Mouse (Mus musculus): ENCODE results near the gene Kntc1. TPM values are rescaled to one million over a fixed set of nuclear protein-coding genes. Genes with fewer than 3 reads are reported as not detected.
A peak's percentile ranks its signal among the peaks of the same experiment; 100 is the strongest.

Gene Kntc1
- polyA plus RNA-seq, 1 experiment = 1.8 TPM

DNA sequence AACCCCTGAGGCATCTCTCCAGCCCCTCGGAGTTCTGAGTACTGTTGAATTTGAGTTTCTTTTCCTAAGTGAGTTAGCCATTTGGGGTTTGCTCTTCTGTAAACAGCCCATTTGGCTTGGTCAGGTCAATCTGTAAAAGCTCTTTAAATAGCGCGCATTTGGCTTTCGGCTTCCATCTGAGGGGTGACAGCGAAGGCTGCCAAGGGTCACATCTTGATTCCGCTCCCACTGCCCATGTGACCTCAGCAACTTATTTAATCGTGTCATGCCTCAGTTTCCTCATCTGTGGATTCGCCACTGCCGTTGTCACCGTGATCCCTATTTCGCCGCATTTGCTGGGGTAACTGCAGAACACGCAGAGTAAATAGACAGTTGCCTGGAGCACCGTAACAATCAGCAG is 94.8 kb downstream of the Kntc1 start:
- Histone ChIP-seq H3K27ac (ENCODE audit: insufficient read depth, low read depth, low read length) (0 out of 2 replicates have a peak overlapping the region, but pooled peaks have one; percentile 45), H3K4me3 (ENCODE audit: low read depth, low read length) (no peak overlapping the region), H3K36me3 (ENCODE audit: control insufficient read depth, insufficient read depth, low read length) (no peaks in the 10 kb centered on the region), H3K4me1 (ENCODE audit: control insufficient read depth, insufficient read depth, insufficient read length, low read length) (no peaks in the 10 kb centered on the region), H3K27me3 (ENCODE audit: control insufficient read depth, insufficient read depth, low read length) (no peaks in the 10 kb centered on the region)
- TF ChIP-seq POLR2A (IDR thresholded peaks at IDR 0.05; ENCODE audit: low read depth, low read length) (no peak), CTCF (IDR thresholded peaks at IDR 0.05; ENCODE audit: extremely low read depth, insufficient read length, insufficient replicate concordance, low read depth, low read length) (no peak)
- WGBS = 80% methylated on average over 14 of the region's 14 CpGs

DNA sequence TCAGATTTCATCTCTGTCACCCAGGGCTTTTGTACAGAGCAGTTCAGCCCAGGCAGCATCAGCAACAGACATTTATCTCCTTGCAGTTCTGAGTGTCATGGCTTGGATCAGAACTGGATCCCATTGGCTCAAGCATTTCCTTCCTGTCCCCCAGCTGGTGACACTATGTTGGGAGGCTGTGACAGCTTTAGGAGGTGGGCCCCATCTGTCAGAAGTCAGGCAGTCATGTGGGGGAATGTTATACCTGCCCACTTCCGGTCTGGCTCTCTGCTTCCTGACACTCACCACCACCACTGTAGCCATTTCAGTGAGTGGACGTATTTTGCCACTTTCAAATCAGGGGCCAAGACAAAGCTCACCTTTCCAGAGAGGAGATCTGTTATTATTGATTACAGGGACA is 101.9 kb downstream of the Kntc1 start:
- TF ChIP-seq POLR2A (IDR thresholded peaks at IDR 0.05; ENCODE audit: low read depth, low read length) = no peak
- TF ChIP-seq CTCF (IDR thresholded peaks at IDR 0.05; ENCODE audit: extremely low read depth, insufficient read length, insufficient replicate concordance, low read depth, low read length) = no peak
- Histone ChIP-seq H3K36me3 (ENCODE audit: control insufficient read depth, insufficient read depth, low read length) (no peaks in the 10 kb centered on the region), H3K4me1 (ENCODE audit: control insufficient read depth, insufficient read depth, insufficient read length, low read length) (no peaks in the 10 kb centered on the region; the same call in 1 of the 2 replicates), H3K27ac (ENCODE audit: insufficient read depth, low read depth, low read length) (no peak overlapping the region), H3K27me3 (ENCODE audit: control insufficient read depth, insufficient read depth, low read length) (no peaks in the 10 kb centered on the region), H3K4me3 (ENCODE audit: low read depth, low read length) (no peak overlapping the region)
- 61% methylated on average over 2 of the region's 2 CpGs for WGBS

DNA sequence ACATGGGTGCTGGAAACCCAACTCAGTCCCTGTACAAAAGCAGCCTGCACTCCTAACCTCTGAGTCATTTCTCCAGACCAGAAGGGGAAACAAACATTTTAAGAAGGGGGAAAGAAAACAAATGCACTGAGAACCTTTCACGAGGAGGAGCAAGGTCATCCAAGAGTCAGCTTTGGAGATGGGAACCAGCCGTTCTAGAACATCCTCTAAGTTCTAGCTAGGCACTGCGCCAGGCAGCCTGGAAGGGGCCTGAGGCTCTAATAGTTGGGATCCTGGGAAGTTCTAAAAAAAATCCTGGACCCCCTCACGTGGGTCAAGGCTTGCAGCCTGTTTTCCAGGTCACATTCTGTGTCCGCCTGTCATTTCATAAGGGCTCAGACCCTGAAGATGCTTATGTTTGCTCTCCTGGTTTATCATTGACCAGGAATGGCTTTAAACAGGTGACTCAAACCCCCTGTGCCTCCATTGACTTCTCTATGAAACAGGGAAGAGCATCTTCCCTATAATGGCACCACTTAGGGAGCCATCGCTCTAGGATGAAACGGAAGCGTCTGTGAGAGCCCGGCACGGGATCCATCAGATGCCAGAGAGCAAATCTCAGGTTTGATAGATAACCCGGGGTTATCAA is 104.5 kb downstream of the Kntc1 start:
- Histone ChIP-seq H3K36me3 (ENCODE audit: control insufficient read depth, insufficient read depth, low read length) (no peaks in the 10 kb centered on the region), H3K4me3 (ENCODE audit: low read depth, low read length) (no peak overlapping the region), H3K27ac (ENCODE audit: insufficient read depth, low read depth, low read length) (no peak overlapping the region), H3K27me3 (ENCODE audit: control insufficient read depth, insufficient read depth, low read length) (no peaks in the 10 kb centered on the region), H3K4me1 (ENCODE audit: control insufficient read depth, insufficient read depth, insufficient read length, low read length) (no peaks in the 10 kb centered on the region; the same call in 1 of the 2 replicates)
- TF ChIP-seq CTCF (IDR thresholded peaks at IDR 0.05; ENCODE audit: extremely low read depth, insufficient read length, insufficient replicate concordance, low read depth, low read length) (no peak), POLR2A (IDR thresholded peaks at IDR 0.05; ENCODE audit: low read depth, low read length) (no peak)
- 36% methylated on average over 11 of the region's 11 CpGs for WGBS

DNA sequence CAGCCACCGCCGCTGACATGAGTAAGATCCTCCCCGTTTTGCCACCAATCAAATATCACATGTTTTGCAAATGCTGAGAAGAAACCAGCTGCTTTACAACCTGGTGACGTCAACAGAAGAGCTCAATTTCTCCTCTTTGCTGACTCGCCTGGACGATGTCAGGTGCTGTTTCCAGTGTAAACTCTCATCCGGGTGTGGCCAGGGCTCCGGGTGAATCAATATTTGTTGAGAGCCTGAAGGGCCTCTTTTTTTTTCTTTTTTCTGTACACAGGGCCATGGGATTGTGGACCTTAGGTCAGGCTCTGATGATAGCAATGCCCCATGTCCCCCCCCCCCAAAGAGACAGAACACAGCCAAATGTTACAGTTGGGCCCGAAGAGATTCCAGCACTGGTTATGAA is 105.0 kb downstream of the Kntc1 start:
- WGBS = 22% methylated on average over 9 of the region's 9 CpGs
- Histone ChIP-seq H3K36me3 (ENCODE audit: control insufficient read depth, insufficient read depth, low read length) (no peaks in the 10 kb centered on the region), H3K4me1 (ENCODE audit: control insufficient read depth, insufficient read depth, insufficient read length, low read length) (no peaks in the 10 kb centered on the region; the same call in 1 of the 2 replicates), H3K27me3 (ENCODE audit: control insufficient read depth, insufficient read depth, low read length) (no peaks in the 10 kb centered on the region), H3K4me3 (ENCODE audit: low read depth, low read length) (no peak overlapping the region), H3K27ac (ENCODE audit: insufficient read depth, low read depth, low read length) (no peak overlapping the region)
- TF ChIP-seq POLR2A (IDR thresholded peaks at IDR 0.05; ENCODE audit: low read depth, low read length) = no peak
- TF ChIP-seq CTCF (IDR thresholded peaks at IDR 0.05; ENCODE audit: extremely low read depth, insufficient read length, insufficient replicate concordance, low read depth, low read length) = no peak

DNA sequence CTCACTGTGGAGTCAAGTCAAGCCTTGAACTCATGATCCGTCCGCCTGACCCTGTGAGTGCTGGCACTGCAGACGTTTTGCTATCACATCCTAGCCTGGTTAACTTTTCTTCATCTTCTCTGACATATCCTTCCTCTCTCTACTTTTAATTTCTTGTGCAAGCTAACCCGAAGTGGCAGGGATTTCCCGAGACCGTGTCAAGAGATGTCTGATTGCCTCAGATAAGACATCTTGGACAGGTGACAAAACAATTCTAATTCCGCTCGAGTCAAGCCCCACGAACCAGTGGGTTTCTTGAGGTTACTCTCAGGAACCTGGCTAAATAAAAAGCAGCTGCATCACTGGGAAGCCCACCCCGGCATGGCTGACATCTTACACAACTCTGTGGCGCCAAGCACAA is 109.3 kb downstream of the Kntc1 start:
- H3K4me3 ChIP-seq (ENCODE audit: low read depth, low read length) = no peak overlapping the region
- H3K4me1 ChIP-seq (ENCODE audit: control insufficient read depth, insufficient read depth, insufficient read length, low read length) = peaks cover 3% of the 10 kb centered on the region; the same call in 1 of the 2 replicates
- H3K27me3 ChIP-seq (ENCODE audit: control insufficient read depth, insufficient read depth, low read length) = no peaks in the 10 kb centered on the region
- WGBS = 61% methylated on average over 11 of the region's 11 CpGs
- no peaks in the 10 kb centered on the region for H3K36me3 ChIP-seq (ENCODE audit: control insufficient read depth, insufficient read depth, low read length)
- H3K27ac ChIP-seq (ENCODE audit: insufficient read depth, low read depth, low read length) = no peak overlapping the region
- TF ChIP-seq POLR2A (IDR thresholded peaks at IDR 0.05; ENCODE audit: low read depth, low read length) = no peak
- TF ChIP-seq CTCF (IDR thresholded peaks at IDR 0.05; ENCODE audit: extremely low read depth, insufficient read length, insufficient replicate concordance, low read depth, low read length) = no peak

DNA sequence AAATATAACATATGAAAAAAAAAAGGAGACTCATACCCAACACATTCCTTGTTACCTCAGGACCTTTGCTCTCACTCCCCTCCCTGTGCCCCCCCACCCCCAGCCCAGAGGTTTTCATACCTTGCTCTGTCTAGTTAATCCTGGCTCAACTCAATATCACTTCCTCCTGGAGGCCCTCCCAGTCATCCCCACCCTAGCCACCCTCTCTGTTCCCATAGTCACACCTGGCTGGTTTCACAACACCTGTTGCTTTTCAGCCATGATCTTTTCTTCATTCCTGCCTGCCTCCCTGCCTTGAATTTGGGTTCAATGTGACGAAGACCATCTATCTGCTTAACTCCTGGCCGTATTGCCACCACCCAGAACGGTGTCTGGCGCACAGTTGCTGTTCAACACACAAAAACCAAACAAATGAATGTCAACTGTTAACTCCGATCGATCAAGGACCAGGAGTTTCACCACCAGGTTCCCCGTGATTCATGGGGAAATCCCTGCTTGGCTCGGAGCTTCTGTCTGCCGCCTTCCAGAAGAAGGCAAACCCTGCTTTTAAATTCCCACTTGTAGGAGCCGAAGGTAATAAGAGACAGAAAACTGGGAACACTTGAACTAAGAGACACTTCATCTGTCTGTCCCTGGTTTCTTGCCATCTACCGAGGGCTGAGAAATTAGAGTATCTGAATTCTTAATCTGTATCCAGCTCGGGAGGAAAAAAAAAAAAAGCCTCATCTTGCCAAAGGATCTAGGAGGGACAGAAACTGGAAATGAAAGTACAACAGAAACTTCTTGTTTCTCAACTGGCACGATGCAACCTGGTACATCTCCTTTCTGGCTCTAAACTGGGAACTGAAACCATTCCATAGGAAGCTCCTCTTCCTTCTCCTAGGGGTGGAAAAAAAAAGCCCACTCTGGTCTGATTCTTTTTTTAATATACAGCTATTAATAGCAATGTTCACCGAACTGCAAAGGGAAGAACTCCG is 113.1 kb downstream of the Kntc1 start:
- TF ChIP-seq CTCF (IDR thresholded peaks at IDR 0.05; ENCODE audit: extremely low read depth, insufficient read length, insufficient replicate concordance, low read depth, low read length) (no peak), POLR2A (IDR thresholded peaks at IDR 0.05; ENCODE audit: low read depth, low read length) (no peak)
- Histone ChIP-seq H3K27ac (ENCODE audit: insufficient read depth, low read depth, low read length) (peak overlapping the region; percentile 82), H3K4me1 (ENCODE audit: control insufficient read depth, insufficient read depth, insufficient read length, low read length) (peaks cover 3% of the 10 kb centered on the region; the same call in 1 of the 2 replicates), H3K4me3 (ENCODE audit: low read depth, low read length) (peak overlapping the region; percentile 35), H3K27me3 (ENCODE audit: control insufficient read depth, insufficient read depth, low read length) (no peaks in the 10 kb centered on the region), H3K36me3 (ENCODE audit: control insufficient read depth, insufficient read depth, low read length) (no peaks in the 10 kb centered on the region)
- 17% methylated on average over 15 of the region's 15 CpGs for WGBS

DNA sequence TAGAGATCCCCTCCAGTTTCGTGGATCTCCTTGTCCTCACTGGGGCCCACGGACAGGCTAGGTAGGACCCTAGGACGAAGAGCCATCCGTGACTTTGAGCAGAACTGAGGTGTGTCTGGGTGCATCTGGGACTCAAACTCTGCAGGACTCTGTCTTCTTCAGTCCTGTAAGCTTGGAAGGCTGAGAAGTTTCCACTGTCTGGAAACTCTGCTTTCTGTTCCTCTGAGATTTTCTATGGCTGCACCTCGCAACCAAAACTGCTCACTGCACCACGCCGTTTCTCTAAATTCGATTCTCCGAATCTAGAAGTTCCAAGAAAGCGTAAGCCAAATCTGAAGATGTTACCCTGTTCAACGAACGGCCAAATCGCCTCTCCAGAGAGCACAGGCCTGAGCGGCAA is 114.4 kb downstream of the Kntc1 start:
- Histone ChIP-seq H3K4me1 (ENCODE audit: control insufficient read depth, insufficient read depth, insufficient read length, low read length) (peaks cover 3% of the 10 kb centered on the region; the same call in 1 of the 2 replicates), H3K4me3 (ENCODE audit: low read depth, low read length) (no peak overlapping the region), H3K36me3 (ENCODE audit: control insufficient read depth, insufficient read depth, low read length) (no peaks in the 10 kb centered on the region), H3K27ac (ENCODE audit: insufficient read depth, low read depth, low read length) (no peak overlapping the region), H3K27me3 (ENCODE audit: control insufficient read depth, insufficient read depth, low read length) (no peaks in the 10 kb centered on the region)
- TF ChIP-seq CTCF (IDR thresholded peaks at IDR 0.05; ENCODE audit: extremely low read depth, insufficient read length, insufficient replicate concordance, low read depth, low read length) = no peak
- WGBS = 92% methylated on average over 14 of the region's 14 CpGs
